19 mouse cellular contexts compared by ENCODE assay signal in genomic region chr10:37000839-37001238, GRCm38 (mm10). TPM values are rescaled to one million over a fixed set of nuclear protein-coding genes. Genes with fewer than 3 reads are reported as not detected.
DNase-seq lines count a peak whose midpoint lies in the region; TF ChIP-seq lines count a peak whose summit lies in the region.
"Had no signal": no experiment of that assay in that cellular context is flagged by ENCODE, and none has a peak within 500 bp of the region (broad histone marks: within the 10 kb centered on the region; RNA-seq: fewer than 3 reads in every experiment).

No protein-coding gene starts in this region.

- no peak for TF ChIP-seq CTCF in gastrocnemius, adult 2 months (IDR thresholded peaks at IDR 0.05)
- no peak for TF ChIP-seq CTCF in left cerebral cortex, adult 2 months (IDR thresholded peaks at IDR 0.05)

- intact Hi-C loops in gastrocnemius, adult 2 months (cut with DNase I): no loop called here
- intact Hi-C loops in left cerebral cortex, adult 2 months (cut with DNase I): no loop called here

- H3K27ac ChIP-seq in gastrocnemius, adult 2 months: 0 out of 2 replicates have a peak overlapping the region, but pooled peaks have one; percentile 28
- no peak overlapping the region for H3K27ac ChIP-seq in left cerebral cortex, adult 2 months
- H3K27ac ChIP-seq: embryonic facial prominence, embryonic 13.5 days; embryonic facial prominence, embryonic 15.5 days; forebrain, embryonic 10.5 days; forebrain, embryonic 12.5 days had no signal

- H3K4me3 ChIP-seq in gastrocnemius, adult 2 months: no peak overlapping the region
- H3K4me3 ChIP-seq in left cerebral cortex, adult 2 months: no peak overlapping the region
- H3K4me3 ChIP-seq: embryonic facial prominence, embryonic 13.5 days; embryonic facial prominence, embryonic 15.5 days; erythroblast, embryonic 14.5 days; forebrain, embryonic 10.5 days; forebrain, embryonic 12.5 days had no signal

- DNase-seq in gastrocnemius, adult 2 months: no peak
- no peak for DNase-seq in gastrocnemius, postnatal 10 days
- DNase-seq in R1 (ENCODE audit: low read depth, low spot score): peak; percentile 79
- DNase-seq in neural tube, embryonic 10.5 days (ENCODE audit: extremely low spot score, low spot score): no peak
- no peak for DNase-seq in left cerebral cortex, adult 2 months (ENCODE audit: extremely low spot score in 1 of 2, low spot score in 2 of 2)
- DNase-seq: adrenal gland, adult 8-10 months; adrenal gland, postnatal 14 days; adrenal gland, postnatal 36 days; B cell, adult 2 months; cerebellum, adult 11-12 months; cerebellum, adult 2 months; cerebellum, adult 9-10 months; cerebellum, postnatal 10 days; cerebellum, postnatal 25 days had no signal

RNA-seq across cellular contexts. Expression of gene Hdac2, which starts 26.5 kb away (rescaled TPM):
- 10 to 100 TPM; 51.8 to 58.3 TPM for total RNA-seq in gastrocnemius, adult 2 months (2021)
- 100 to 1,000 TPM; 102 to 106 TPM for total RNA-seq in gastrocnemius, postnatal 10 days (2021)
- 10 to 100 TPM; 79.0 to 83.8 TPM for total RNA-seq in left cerebral cortex, adult 2 months (2021)
